Mouse (Mus musculus) heart, adult 2 months (tissue): ENCODE results near the gene Agpat4.

Experiments used
- CTCF ChIP-seq: fragments of 200-600 bp; IDR thresholded peaks from 2 replicates; pipeline ENCODE4 v1.8.1; 2022; ENCODE audit warnings: antibody characterized with exemption, mild to moderate bottlenecking, moderate library complexity
- EP300 ChIP-seq: fragments of 200-500 bp; IDR thresholded peaks from 2 replicates; pipeline ENCODE4 v1.6.1; 2011; ENCODE audit warnings: low read depth, low read length, control low read depth; ENCODE audit not compliant: insufficient read depth

- TF ChIP-seq CTCF (no peak), EP300 (no peak)
Observed at GRCm38 (mm10) chr17:12207022-12207548, 88.6 kb downstream of the Agpat4 start.
